Mouse (Mus musculus) spleen, postnatal 10 days (tissue): ENCODE results near the gene St3gal2.
A peak's percentile ranks its signal among the peaks of the same experiment; 100 is the strongest.
"Not testable (repeated sequence)": the region's sequence is repeated elsewhere in the genome, so short reads cannot be mapped to it uniquely, and the experiment has no call there.

Experiments
- DNase-seq, 2 experiments: peaks; one replicate each; pipeline ENCODE4 v3.0.0; 2021 to 2022; ENCODE audit warnings: low spot score in 2 of 2

The St3gal2 gene

GRCm38 (mm10) chr8:110990017-110990416, 70.3 kb downstream of the St3gal2 start:
- DNase-seq, result no peak

- no peak for DNase-seq
Measured at GRCm38 (mm10) chr8:110996641-110997430, 77.1 kb downstream of the St3gal2 start.

DNA sequence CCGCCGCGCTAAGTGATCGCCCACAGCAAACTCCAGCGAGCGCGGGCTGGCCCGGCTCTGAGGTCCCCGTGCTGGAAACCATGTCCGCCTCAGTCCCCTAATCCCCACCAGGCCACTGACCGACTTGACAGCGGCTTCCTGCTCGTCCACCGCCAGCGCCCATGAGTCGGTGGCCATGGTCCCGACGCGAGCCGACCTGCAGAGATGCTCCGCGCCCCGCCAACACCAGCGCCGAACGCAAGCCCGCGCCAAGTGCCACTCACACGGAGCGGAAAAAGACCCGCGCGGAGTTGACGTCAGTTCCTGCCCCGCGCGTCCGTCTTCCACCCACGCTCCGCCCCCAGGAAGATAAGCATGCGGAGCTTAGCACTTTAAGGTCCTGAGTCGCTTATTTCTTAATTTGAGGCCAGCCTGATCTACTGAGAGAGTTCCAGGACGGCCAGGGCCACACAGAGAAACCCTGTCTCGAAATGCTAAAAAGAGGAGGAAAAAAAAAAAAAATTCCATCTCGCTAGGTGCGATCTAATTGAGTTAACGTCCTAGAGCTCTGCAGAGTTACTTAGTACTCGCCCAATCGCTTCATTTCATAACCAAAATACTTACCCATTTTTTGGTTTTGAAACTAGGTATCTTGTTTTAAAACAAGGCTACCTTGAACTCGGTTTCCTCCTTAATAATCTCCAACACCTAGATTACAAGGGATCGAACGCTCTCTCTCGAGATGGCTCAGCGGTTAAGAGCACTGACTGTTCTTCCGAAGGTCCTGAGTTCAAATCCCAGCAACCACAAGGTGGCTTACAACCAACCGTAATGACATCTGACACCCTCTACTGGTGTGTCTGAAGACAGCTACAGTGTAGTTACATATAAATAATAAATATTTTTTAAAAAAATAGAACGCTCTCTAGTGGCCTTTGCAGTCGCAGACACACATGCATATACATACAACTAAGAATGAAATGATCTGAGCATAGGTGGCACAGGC, 78.1 kb downstream of the St3gal2 start, which contains the start of gene Ddx19a:
Gene Ddx19a (minus strand): TSS at position 254 of the 985 bp plus-strand sequence.
- DNase-seq, result peak; percentile 78 to 92

GRCm38 (mm10) chr8:111010230-111010991, 90.7 kb downstream of the St3gal2 start:
- not testable (repeated sequence) for DNase-seq
